Mouse (Mus musculus): ENCODE measurements around the gene Pip4k2a. TPM values are rescaled to one million over a fixed set of nuclear protein-coding genes. Genes with fewer than 3 reads are reported as not detected.

Gene Pip4k2a
- polyA plus RNA-seq, 1 experiment from 2014 or later = 12.0 TPM

GRCm38 (mm10) chr2:18976175-18976574, 21.8 kb downstream of the Pip4k2a start:
- no peak overlapping the region for H3K4me3 ChIP-seq (ENCODE audit: low read depth, low read length)
- WGBS = 78% methylated on average over 2 of the region's 2 CpGs
- no peak for ATAC-seq
- no peak for TF ChIP-seq CTCF (IDR thresholded peaks at IDR 0.05; ENCODE audit: low read depth)
- no peak overlapping the region for H3K9ac ChIP-seq (ENCODE audit: low read depth, low read length)
- no peaks in the 10 kb centered on the region for H3K27me3 ChIP-seq (replicated peaks; ENCODE audit: control insufficient read depth, insufficient read depth, low read length)
- no peak overlapping the region for H3K4me2 ChIP-seq (replicated peaks; ENCODE audit: low read depth)
- H3K27ac ChIP-seq (ENCODE audit: low read depth, low read length) = no peak overlapping the region
- H3K36me3 ChIP-seq (ENCODE audit: control insufficient read depth, insufficient read depth) = no peaks in the 10 kb centered on the region
- peaks cover 4% of the 10 kb centered on the region; the same call in 1 of the 2 replicates for H3K9me3 ChIP-seq (ENCODE audit: control insufficient read depth)
- no peaks in the 10 kb centered on the region for H3K4me1 ChIP-seq (replicated peaks; ENCODE audit: control insufficient read depth, insufficient read depth, low read length)

GRCm38 (mm10) chr2:18974882-18975645, 22.9 kb downstream of the Pip4k2a start:
- no peak overlapping the region for H3K9ac ChIP-seq (ENCODE audit: low read depth, low read length)
- TF ChIP-seq CTCF (IDR thresholded peaks at IDR 0.05; ENCODE audit: low read depth) = no peak
- no peak for ATAC-seq

GRCm38 (mm10) chr2:18971564-18971963, 26.4 kb downstream of the Pip4k2a start:
- peaks cover 4% of the 10 kb centered on the region; the same call in 1 of the 2 replicates for H3K9me3 ChIP-seq (ENCODE audit: control insufficient read depth)
- WGBS = 73% methylated on average over 3 of the region's 3 CpGs
- H3K27ac ChIP-seq (ENCODE audit: low read depth, low read length) = no peak overlapping the region
- H3K4me1 ChIP-seq (replicated peaks; ENCODE audit: control insufficient read depth, insufficient read depth, low read length) = no peaks in the 10 kb centered on the region
- no peak for TF ChIP-seq CTCF (IDR thresholded peaks at IDR 0.05; ENCODE audit: low read depth)
- ATAC-seq = no peak
- no peak overlapping the region for H3K4me2 ChIP-seq (replicated peaks; ENCODE audit: low read depth)
- H3K4me3 ChIP-seq (ENCODE audit: low read depth, low read length) = no peak overlapping the region
- no peaks in the 10 kb centered on the region for H3K36me3 ChIP-seq (ENCODE audit: control insufficient read depth, insufficient read depth)
- H3K9ac ChIP-seq (ENCODE audit: low read depth, low read length) = no peak overlapping the region
- no peaks in the 10 kb centered on the region for H3K27me3 ChIP-seq (replicated peaks; ENCODE audit: control insufficient read depth, insufficient read depth, low read length)

More at GRCm38 (mm10) chr2:18974882-18975645, 22.9 kb downstream of the Pip4k2a start:
- H3K9me3 ChIP-seq (ENCODE audit: control insufficient read depth) = peaks cover 4% of the 10 kb centered on the region; the same call in 1 of the 2 replicates
- H3K4me2 ChIP-seq (replicated peaks; ENCODE audit: low read depth) = no peak overlapping the region
- no peaks in the 10 kb centered on the region for H3K36me3 ChIP-seq (ENCODE audit: control insufficient read depth, insufficient read depth)
- no peak overlapping the region for H3K4me3 ChIP-seq (ENCODE audit: low read depth, low read length)
- no peaks in the 10 kb centered on the region for H3K4me1 ChIP-seq (replicated peaks; ENCODE audit: control insufficient read depth, insufficient read depth, low read length)
- no peaks in the 10 kb centered on the region for H3K27me3 ChIP-seq (replicated peaks; ENCODE audit: control insufficient read depth, insufficient read depth, low read length)
- no peak overlapping the region for H3K27ac ChIP-seq (ENCODE audit: low read depth, low read length)
- WGBS = 68% methylated on average over 4 of the region's 4 CpGs

GRCm38 (mm10) chr2:18970461-18970860, 27.5 kb downstream of the Pip4k2a start:
- H3K36me3 ChIP-seq (ENCODE audit: control insufficient read depth, insufficient read depth) = no peaks in the 10 kb centered on the region
- no peak overlapping the region for H3K4me2 ChIP-seq (replicated peaks; ENCODE audit: low read depth)
- H3K4me1 ChIP-seq (replicated peaks; ENCODE audit: control insufficient read depth, insufficient read depth, low read length) = no peaks in the 10 kb centered on the region
- H3K27ac ChIP-seq (ENCODE audit: low read depth, low read length) = no peak overlapping the region
- H3K9ac ChIP-seq (ENCODE audit: low read depth, low read length) = no peak overlapping the region
- no peak for ATAC-seq
- no peak overlapping the region for H3K4me3 ChIP-seq (ENCODE audit: low read depth, low read length)
- WGBS = 70% methylated on average over 2 of the region's 2 CpGs
- TF ChIP-seq CTCF (IDR thresholded peaks at IDR 0.05; ENCODE audit: low read depth) = no peak
- H3K9me3 ChIP-seq (ENCODE audit: control insufficient read depth) = peaks cover 4% of the 10 kb centered on the region; the same call in 1 of the 2 replicates
- H3K27me3 ChIP-seq (replicated peaks; ENCODE audit: control insufficient read depth, insufficient read depth, low read length) = no peaks in the 10 kb centered on the region

- TF ChIP-seq CTCF (IDR thresholded peaks at IDR 0.05; ENCODE audit: low read depth) = no peak
- no peak for ATAC-seq
- Histone ChIP-seq H3K36me3 (ENCODE audit: control insufficient read depth, insufficient read depth) (no peaks in the 10 kb centered on the region), H3K4me2 (replicated peaks; ENCODE audit: low read depth) (no peak overlapping the region), H3K4me3 (ENCODE audit: low read depth, low read length) (no peak overlapping the region), H3K9me3 (ENCODE audit: control insufficient read depth) (peaks cover 4% of the 10 kb centered on the region; the same call in 1 of the 2 replicates), H3K27ac (ENCODE audit: low read depth, low read length) (no peak overlapping the region), H3K4me1 (replicated peaks; ENCODE audit: control insufficient read depth, insufficient read depth, low read length) (no peaks in the 10 kb centered on the region), H3K9ac (ENCODE audit: low read depth, low read length) (no peak overlapping the region), H3K27me3 (replicated peaks; ENCODE audit: control insufficient read depth, insufficient read depth, low read length) (no peaks in the 10 kb centered on the region)
- 43% methylated on average over 5 of the region's 5 CpGs for WGBS
Measured at GRCm38 (mm10) chr2:18969066-18969681, 28.8 kb downstream of the Pip4k2a start.

GRCm38 (mm10) chr2:18967451-18968063, 30.4 kb downstream of the Pip4k2a start:
- TF ChIP-seq CTCF (IDR thresholded peaks at IDR 0.05; ENCODE audit: low read depth) = no peak
- no peaks in the 10 kb centered on the region for H3K9me3 ChIP-seq (ENCODE audit: control insufficient read depth)
- no peak overlapping the region for H3K4me2 ChIP-seq (replicated peaks; ENCODE audit: low read depth)
- WGBS = 86% methylated on average over 5 of the region's 5 CpGs
- H3K9ac ChIP-seq (ENCODE audit: low read depth, low read length) = no peak overlapping the region
- H3K27ac ChIP-seq (ENCODE audit: low read depth, low read length) = no peak overlapping the region
- H3K4me3 ChIP-seq (ENCODE audit: low read depth, low read length) = no peak overlapping the region
- H3K36me3 ChIP-seq (ENCODE audit: control insufficient read depth, insufficient read depth) = no peaks in the 10 kb centered on the region
- no peak for ATAC-seq
- no peaks in the 10 kb centered on the region for H3K4me1 ChIP-seq (replicated peaks; ENCODE audit: control insufficient read depth, insufficient read depth, low read length)
- H3K27me3 ChIP-seq (replicated peaks; ENCODE audit: control insufficient read depth, insufficient read depth, low read length) = no peaks in the 10 kb centered on the region

Data from intestine, postnatal 0 days (tissue).